Comparison of ENCODE assay signal across 9 mouse cellular contexts in the genomic region with DNA sequence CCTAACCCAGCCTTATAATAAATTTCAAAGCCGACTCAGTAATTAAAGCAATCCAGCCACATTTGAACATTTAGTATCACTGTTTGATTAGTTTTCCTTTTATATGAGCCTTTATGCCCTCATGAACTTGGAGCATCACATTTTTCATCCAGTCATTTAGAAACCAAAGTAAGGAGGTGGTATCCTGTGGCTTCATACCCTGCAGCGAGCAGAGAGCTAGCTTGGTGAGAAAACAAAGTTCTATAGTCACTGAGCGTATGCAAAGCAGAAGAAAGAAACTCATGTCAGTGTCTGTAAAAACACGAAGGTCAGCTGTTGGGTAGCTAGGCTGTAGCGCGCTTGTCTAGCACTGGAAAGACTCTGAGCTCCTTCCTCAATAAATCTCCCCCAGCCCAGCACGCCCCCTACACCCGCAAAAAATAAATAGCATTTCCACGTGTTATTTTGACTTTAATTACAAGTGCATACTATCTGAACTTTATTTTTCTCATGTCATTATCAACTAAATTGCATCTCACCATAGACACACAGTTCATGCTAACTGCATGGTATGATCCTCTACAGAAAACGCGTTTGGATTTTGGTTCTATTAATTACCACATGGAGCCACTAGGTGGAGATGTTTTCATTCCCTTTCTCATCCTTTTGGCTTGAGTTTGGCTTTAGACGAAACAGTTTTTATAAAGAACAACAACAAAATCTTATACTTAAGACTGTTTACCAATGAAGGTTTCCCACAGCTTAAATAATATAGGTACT. TPM values are rescaled to one million over a fixed set of nuclear protein-coding genes. Genes with fewer than 3 reads are reported as not detected.
DNase-seq lines count a peak whose midpoint lies in the region; ATAC-seq lines count a peak whose summit lies in the region.
"Had no signal": no experiment of that assay in that cellular context is flagged by ENCODE, and none has a peak within 500 bp of the region (broad histone marks: within the 10 kb centered on the region; RNA-seq: fewer than 3 reads in every experiment).

No protein-coding gene starts in this region.

- DNase-seq in embryonic facial prominence, embryonic 11.5 days (ENCODE audit: low spot score): peak; percentile 78
- DNase-seq in embryonic facial prominence, embryonic 10.5 days (ENCODE audit: low spot score): no peak
- no peak for DNase-seq in liver, embryonic 11.5 days (ENCODE audit: low spot score)
- DNase-seq in liver: no peak
- DNase-seq in embryo, embryonic 10.5 days (ENCODE audit: low spot score): peak; percentile 86
- DNase-seq in urinary bladder, adult 18-20 months (ENCODE audit: low spot score in 2 of 2): no peak
- DNase-seq in right cerebral cortex, postnatal 4 days: no peak

- WGBS in embryonic facial prominence, embryonic 11.5 days: 52% methylated on average over 12 of the region's 12 CpGs
- WGBS in embryonic facial prominence, embryonic 10.5 days: 46% methylated on average over 12 of the region's 12 CpGs
- WGBS in liver, embryonic 11.5 days: 46% methylated on average over 12 of the region's 12 CpGs

- no peaks in the 10 kb centered on the region for H3K27me3 ChIP-seq in embryonic facial prominence, embryonic 11.5 days (ENCODE audit: control insufficient read depth, insufficient read depth, low read length)
- H3K27me3 ChIP-seq in embryonic facial prominence, embryonic 10.5 days (replicated peaks; ENCODE audit: low read depth, poor library complexity, severe bottlenecking): no peaks in the 10 kb centered on the region
- no peaks in the 10 kb centered on the region for H3K27me3 ChIP-seq in liver, embryonic 11.5 days (replicated peaks; ENCODE audit: control insufficient read depth, insufficient read depth, low read length)
- H3K27me3 ChIP-seq: heart, embryonic 15.5 days had no signal

- ATAC-seq in embryonic facial prominence, embryonic 11.5 days (replicated peaks; ENCODE audit: insufficient number of reproducible peaks, low FRiP score, low TSS enrichment, low read depth): no peak
- ATAC-seq in liver, embryonic 11.5 days (replicated peaks; ENCODE audit: low FRiP score): peak; percentile 39; the same call in 1 of the 2 replicates
- ATAC-seq in megakaryocyte, adult 5-6 weeks (ENCODE audit: poor library complexity, severe bottlenecking): peak; percentile 73

- no peaks in the 10 kb centered on the region for H3K36me3 ChIP-seq in embryonic facial prominence, embryonic 11.5 days (replicated peaks; ENCODE audit: control insufficient read depth, insufficient read depth, low read depth, low read length)
- no peaks in the 10 kb centered on the region for H3K36me3 ChIP-seq in embryonic facial prominence, embryonic 10.5 days (replicated peaks)
- no peaks in the 10 kb centered on the region for H3K36me3 ChIP-seq in liver, embryonic 11.5 days (ENCODE audit: control insufficient read depth, insufficient read depth, low read length)
- H3K36me3 ChIP-seq: heart, embryonic 15.5 days had no signal

- H3K4me3 ChIP-seq in embryonic facial prominence, embryonic 11.5 days (ENCODE audit: low read depth, low read length): no peak overlapping the region
- no peak overlapping the region for H3K4me3 ChIP-seq in embryonic facial prominence, embryonic 10.5 days
- no peak overlapping the region for H3K4me3 ChIP-seq in liver, embryonic 11.5 days (ENCODE audit: low read depth, low read length)
- H3K4me3 ChIP-seq: heart, embryonic 15.5 days had no signal

- H3K4me2 ChIP-seq in embryonic facial prominence, embryonic 11.5 days (ENCODE audit: low read depth, low read length): no peak overlapping the region
- H3K4me2 ChIP-seq in liver, embryonic 11.5 days: no peak overlapping the region
- H3K4me2 ChIP-seq: heart, embryonic 15.5 days had no signal

- H3K27ac ChIP-seq in embryonic facial prominence, embryonic 11.5 days (replicated peaks; ENCODE audit: low read depth, low read length): no peak overlapping the region
- H3K27ac ChIP-seq in embryonic facial prominence, embryonic 10.5 days (replicated peaks): no peak overlapping the region
- no peak overlapping the region for H3K27ac ChIP-seq in liver, embryonic 11.5 days (ENCODE audit: low read depth, low read length)

- no peaks in the 10 kb centered on the region for H3K9me3 ChIP-seq in embryonic facial prominence, embryonic 11.5 days (replicated peaks; ENCODE audit: control insufficient read depth, low read length)
- H3K9me3 ChIP-seq in embryonic facial prominence, embryonic 10.5 days: no peaks in the 10 kb centered on the region
- no peaks in the 10 kb centered on the region for H3K9me3 ChIP-seq in liver, embryonic 11.5 days (ENCODE audit: control insufficient read depth, low read length)
- H3K9me3 ChIP-seq: heart, embryonic 15.5 days had no signal

- H3K4me1 ChIP-seq in embryonic facial prominence, embryonic 11.5 days (ENCODE audit: control insufficient read depth, insufficient read depth, low read length): no peaks in the 10 kb centered on the region
- H3K4me1 ChIP-seq in embryonic facial prominence, embryonic 10.5 days: peaks cover 5% of the 10 kb centered on the region; the same call in 1 of the 2 replicates
- no peaks in the 10 kb centered on the region; the same call in none of the 2 replicates for H3K4me1 ChIP-seq in liver, embryonic 11.5 days (replicated peaks; ENCODE audit: control insufficient read depth, insufficient read depth, low read length)

- H3K9ac ChIP-seq in embryonic facial prominence, embryonic 11.5 days (replicated peaks; ENCODE audit: low read length): no peak overlapping the region
- H3K9ac ChIP-seq in liver, embryonic 11.5 days (ENCODE audit: low read depth, low read length): no peak overlapping the region
- H3K9ac ChIP-seq: heart, embryonic 15.5 days had no signal

RNA-seq across cellular contexts. Expression of a gene that starts 13.2 kb away (rescaled TPM):
- 64.2 and 73.6 TPM in 2 replicates for polyA plus RNA-seq in embryonic facial prominence, embryonic 11.5 days (2014; fragmentation: Nextera tagmentation; extraction: Ambion mirVana)
- polyA plus RNA-seq in embryonic facial prominence, embryonic 10.5 days (2016; fragmentation: Nextera tagmentation; extraction: Ambion mirVana): 49.6 and 53.2 TPM in 2 replicates
- 46.9 and 51.5 TPM in 2 replicates for polyA plus RNA-seq in liver, embryonic 11.5 days (2014; fragmentation: Nextera tagmentation; extraction: Ambion mirVana)
- total RNA-seq in megakaryocyte, adult 5-6 weeks (2015): 89.2 and 111 TPM in 2 replicates
- total RNA-seq in megakaryocyte, adult 5-6 weeks (2017): 118 and 122 TPM in 2 replicates

RNA-seq across cellular contexts. Expression of a gene that starts 46.8 kb away (rescaled TPM):
- 609 and 634 TPM in 2 replicates for polyA plus RNA-seq in embryonic facial prominence, embryonic 11.5 days (2014; fragmentation: Nextera tagmentation; extraction: Ambion mirVana)
- 648 and 655 TPM in 2 replicates for polyA plus RNA-seq in embryonic facial prominence, embryonic 10.5 days (2016; fragmentation: Nextera tagmentation; extraction: Ambion mirVana)
- 708 and 720 TPM in 2 replicates for polyA plus RNA-seq in liver, embryonic 11.5 days (2014; fragmentation: Nextera tagmentation; extraction: Ambion mirVana)
- total RNA-seq in megakaryocyte, adult 5-6 weeks (2015): 346 and 414 TPM in 2 replicates
- total RNA-seq in megakaryocyte, adult 5-6 weeks (2017): 115 and 122 TPM in 2 replicates

Comparison
In these comparisons a context has a peak if more than half of its experiments do, and no peak if none do; other contexts are left out.
1. DNase-seq: peak in embryonic facial prominence, embryonic 11.5 days (single experiment) and embryo, embryonic 10.5 days (single experiment); none in embryonic facial prominence, embryonic 10.5 days (single experiment), liver, embryonic 11.5 days (single experiment), liver (single experiment), urinary bladder, adult 18-20 months (0 of 2) and right cerebral cortex, postnatal 4 days (single experiment).